Mouse (Mus musculus) intestine, postnatal 0 days (tissue): ENCODE measurements around the gene Cd6. TPM values are rescaled to one million over a fixed set of nuclear protein-coding genes. Genes with fewer than 3 reads are reported as not detected.

ENCODE experiments used
- ATAC-seq: fragments of 200-750 bp; cut with Nextera tagmentation; 2 replicates; pipeline ENCODE4 v1.8.0; 2017; ENCODE audit warnings: mild to moderate bottlenecking, moderate TSS enrichment, moderate library complexity
- H3K27ac ChIP-seq: fragments of 300-500 bp; sonication (generic); 2 replicates; pipeline ENCODE4 v1.5.1; 2014; ENCODE audit warnings: mild to moderate bottlenecking, low read depth, low read length, moderate library complexity
- H3K27me3 ChIP-seq: fragments of 300-500 bp; sonication (generic); replicated peaks from 2 replicates; pipeline ENCODE4 v1.6.1; 2014; ENCODE audit warnings: low read length, mixed read lengths; ENCODE audit not compliant: control insufficient read depth, insufficient read depth
- H3K36me3 ChIP-seq: fragments of 300-500 bp; sonication (generic); 2 replicates; pipeline ENCODE4 v1.6.1; 2014; ENCODE audit warnings: mild to moderate bottlenecking, moderate library complexity; ENCODE audit not compliant: control insufficient read depth, insufficient read depth
- H3K4me1 ChIP-seq: fragments of 300-500 bp; sonication (generic); replicated peaks from 2 replicates; pipeline ENCODE4 v1.6.1; 2014; ENCODE audit warnings: antibody characterized with exemption, low read length, mixed read lengths; ENCODE audit not compliant: control insufficient read depth, insufficient read depth
- H3K4me2 ChIP-seq: fragments of 300-500 bp; sonication (generic); replicated peaks from 2 replicates; pipeline ENCODE4 v1.6.1; 2014; ENCODE audit warnings: low read depth, mild to moderate bottlenecking, moderate library complexity
- H3K4me3 ChIP-seq: fragments of 300-500 bp; sonication (generic); 2 replicates; pipeline ENCODE4 v1.5.1; 2014; ENCODE audit warnings: low read depth, low read length
- H3K9ac ChIP-seq: fragments of 300-500 bp; sonication (generic); 2 replicates; pipeline ENCODE4 v1.6.1; 2014; ENCODE audit warnings: mild to moderate bottlenecking, low read depth, low read length
- H3K9me3 ChIP-seq: fragments of 300-500 bp; sonication (generic); 2 replicates; pipeline ENCODE4 v1.6.1; 2016; ENCODE audit warnings: mixed run types; ENCODE audit not compliant: control insufficient read depth
- CTCF ChIP-seq: sonication (generic); IDR thresholded peaks from 2 replicates; pipeline ENCODE4 v1.5.1; 2016; ENCODE audit warnings: low read depth, mild to moderate bottlenecking, control low read depth, antibody characterized with exemption, moderate library complexity
- WGBS: fragments of 180-500 bp; shearing (Covaris S2); extraction: QIAGEN DNeasy Blood & Tissue Kit; methylation state at CpG from one replicate; pipeline ENCODE4 v1.1.7; 2014; 5-methylcytosine and 5-hydroxymethylcytosine counted together
- polyA plus RNA-seq: library from polyadenylated mRNA; unstranded; fragments of >200 nt; fragmentation: Nextera tagmentation; extraction: Ambion mirVana; gene quantifications from 2 replicates; pipeline ENCODE4 v1.2.1, GENCODE M21; 2015

Cd6 gene
- polyA plus RNA-seq, 1 experiment from 2014 or later = 0.05 TPM

- H3K4me3 ChIP-seq = no peak overlapping the region
- ATAC-seq = no peak
- H3K27ac ChIP-seq = no peak overlapping the region
- H3K27me3 ChIP-seq = no peaks in the 10 kb centered on the region
- H3K9ac ChIP-seq = no peak overlapping the region
- H3K4me1 ChIP-seq = no peaks in the 10 kb centered on the region
- no peak for TF ChIP-seq CTCF
- 96% methylated on average over 17 of the region's 17 CpGs for WGBS
- no peak overlapping the region for H3K4me2 ChIP-seq
- H3K36me3 ChIP-seq = no peaks in the 10 kb centered on the region
- H3K9me3 ChIP-seq = no peaks in the 10 kb centered on the region
Observed at GRCm38 (mm10) chr19:10799155-10799554, 30.7 kb downstream of the Cd6 start.

DNA sequence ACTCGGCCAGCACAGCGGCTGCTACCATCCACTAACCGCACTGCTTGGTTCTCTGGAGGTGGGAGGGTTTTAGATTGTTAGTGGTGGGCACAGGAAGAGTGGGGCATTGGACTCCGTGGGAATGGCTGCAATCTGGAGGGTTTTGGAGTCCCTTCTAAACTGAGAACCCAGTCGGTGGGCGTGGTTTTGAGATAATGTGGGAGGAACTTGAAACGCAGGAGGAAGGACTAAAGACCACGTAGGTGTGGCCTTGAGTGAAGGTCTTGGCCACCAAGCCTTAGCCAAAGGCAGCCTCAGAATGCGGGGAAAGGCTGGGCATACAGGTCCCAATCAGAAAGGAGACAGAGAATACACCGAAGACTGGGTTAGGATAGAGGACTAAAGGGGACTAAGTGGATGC lies 31.3 kb downstream of the Cd6 start:
- Histone ChIP-seq H3K4me3 (no peak overlapping the region), H3K4me1 (no peaks in the 10 kb centered on the region), H3K36me3 (no peaks in the 10 kb centered on the region), H3K9ac (no peak overlapping the region), H3K27ac (no peak overlapping the region), H3K4me2 (no peak overlapping the region), H3K27me3 (no peaks in the 10 kb centered on the region), H3K9me3 (no peaks in the 10 kb centered on the region)
- ATAC-seq = no peak
- WGBS = 57% methylated on average over 10 of the region's 10 CpGs
- no peak for TF ChIP-seq CTCF

DNA sequence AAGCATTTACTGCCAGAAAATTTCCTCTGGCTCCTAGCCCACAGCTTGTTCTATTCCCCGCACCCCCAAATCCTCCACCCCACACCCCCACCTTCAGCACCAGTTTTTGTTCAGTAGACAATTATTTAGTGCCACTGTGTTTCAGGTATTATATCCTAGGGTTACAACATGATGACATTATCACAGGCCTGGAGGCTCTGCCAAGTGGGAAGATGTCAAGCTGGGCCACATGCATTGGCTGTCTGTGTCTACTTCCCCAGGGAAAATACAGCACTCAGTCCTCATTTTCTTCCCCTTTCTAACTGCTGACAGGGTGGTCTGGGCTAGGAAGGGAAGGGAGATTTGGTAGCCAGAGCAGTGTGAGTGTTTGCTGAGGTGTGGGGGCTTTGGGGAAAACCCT lies 34.9 kb downstream of the Cd6 start:
- Histone ChIP-seq H3K9me3 (no peaks in the 10 kb centered on the region), H3K4me3 (no peak overlapping the region), H3K27ac (no peak overlapping the region), H3K4me2 (no peak overlapping the region), H3K36me3 (no peaks in the 10 kb centered on the region), H3K9ac (no peak overlapping the region), H3K4me1 (no peaks in the 10 kb centered on the region), H3K27me3 (no peaks in the 10 kb centered on the region)
- ATAC-seq = no peak
- WGBS = 79% methylated on average over 1 of the region's 1 CpGs
- no peak for TF ChIP-seq CTCF

GRCm38 (mm10) chr19:10793044-10793443 lies 36.8 kb downstream of the Cd6 start:
- no peak overlapping the region for H3K27ac ChIP-seq

DNA sequence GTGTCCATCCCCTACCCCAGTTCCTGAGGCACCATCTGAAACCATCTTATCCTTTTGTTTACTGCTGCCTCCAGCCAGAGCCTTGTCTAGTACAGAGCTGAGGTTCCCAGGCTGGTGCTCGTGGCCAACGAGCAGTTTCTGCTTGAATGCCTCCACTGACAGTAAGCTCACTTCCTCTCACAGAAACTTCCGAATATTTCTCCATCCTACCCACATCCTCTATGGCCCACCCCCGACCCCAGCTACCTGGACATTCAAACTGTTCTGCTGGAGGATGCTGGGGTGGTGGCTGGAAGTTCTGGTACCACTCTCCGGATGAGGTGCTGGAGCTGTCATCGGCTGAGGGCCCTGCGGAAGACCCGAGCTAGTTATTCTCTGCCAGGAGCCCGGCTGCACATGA lies 39.5 kb downstream of the Cd6 start:
- ATAC-seq = no peak
- Histone ChIP-seq H3K27me3 (no peaks in the 10 kb centered on the region), H3K9ac (no peak overlapping the region), H3K36me3 (no peaks in the 10 kb centered on the region), H3K4me3 (no peak overlapping the region), H3K4me1 (no peaks in the 10 kb centered on the region), H3K9me3 (no peaks in the 10 kb centered on the region), H3K4me2 (no peak overlapping the region), H3K27ac (no peak overlapping the region)
- WGBS = 75% methylated on average over 9 of the region's 9 CpGs
- TF ChIP-seq CTCF = no peak

More at GRCm38 (mm10) chr19:10793044-10793443, 36.8 kb downstream of the Cd6 start:
- no peak overlapping the region for H3K9ac ChIP-seq
- H3K36me3 ChIP-seq = no peaks in the 10 kb centered on the region
- no peak for ATAC-seq
- H3K4me2 ChIP-seq = no peak overlapping the region
- no peaks in the 10 kb centered on the region for H3K9me3 ChIP-seq
- WGBS = 64% methylated on average over 3 of the region's 3 CpGs
- no peaks in the 10 kb centered on the region for H3K27me3 ChIP-seq
- TF ChIP-seq CTCF = no peak
- H3K4me3 ChIP-seq = no peak overlapping the region
- no peaks in the 10 kb centered on the region for H3K4me1 ChIP-seq

- no peak overlapping the region for H3K4me3 ChIP-seq
- no peaks in the 10 kb centered on the region for H3K4me1 ChIP-seq
- no peak for ATAC-seq
- no peak overlapping the region for H3K9ac ChIP-seq
- no peaks in the 10 kb centered on the region for H3K27me3 ChIP-seq
- H3K9me3 ChIP-seq = no peaks in the 10 kb centered on the region
- no peaks in the 10 kb centered on the region for H3K36me3 ChIP-seq
- no peak overlapping the region for H3K27ac ChIP-seq
- WGBS = 75% methylated on average over 9 of the region's 9 CpGs
- no peak for TF ChIP-seq CTCF
- H3K4me2 ChIP-seq = no peak overlapping the region
Observed at GRCm38 (mm10) chr19:10788242-10788641, 41.6 kb downstream of the Cd6 start.

GRCm38 (mm10) chr19:10787406-10787805 lies 42.5 kb downstream of the Cd6 start:
- Histone ChIP-seq H3K4me2 (no peak overlapping the region), H3K9me3 (no peaks in the 10 kb centered on the region), H3K27me3 (no peaks in the 10 kb centered on the region), H3K27ac (no peak overlapping the region), H3K4me1 (no peaks in the 10 kb centered on the region), H3K4me3 (no peak overlapping the region), H3K9ac (no peak overlapping the region), H3K36me3 (no peaks in the 10 kb centered on the region)
- no peak for TF ChIP-seq CTCF
- ATAC-seq = no peak
- 68% methylated on average over 4 of the region's 4 CpGs for WGBS
